Mouse (Mus musculus): ENCODE results near the gene Tpst1. TPM values are rescaled to one million over a fixed set of nuclear protein-coding genes. Genes with fewer than 3 reads are reported as not detected.

Gene Tpst1
- total RNA-seq, 1 experiment from 2014 or later: 55.1 TPM

Other genes with a start within 250 kb of the Tpst1 start
- gene Sumf2, start 226.3 kb upstream of the Tpst1 start, total RNA-seq (2021): 45.5 and 58.2 TPM in 2 replicates
- gene Chchd2, start 185.9 kb upstream of the Tpst1 start, total RNA-seq (2021): 798 and 898 TPM in 2 replicates
- 1.8 and 2.1 TPM in 2 replicates for gene Zbed5, start 177.6 kb upstream of the Tpst1 start, total RNA-seq (2021)
- gene Phkg1, start 174.8 kb upstream of the Tpst1 start, total RNA-seq (2021): 3.1 and 3.2 TPM in 2 replicates
- gene Nupr1l, start 164.8 kb upstream of the Tpst1 start, total RNA-seq (2021): 1.9 and 6.0 TPM in 2 replicates
- gene Vkorc1l1, start 131.4 kb upstream of the Tpst1 start, total RNA-seq (2021): 27.7 and 30.8 TPM in 2 replicates
- gene Gusb, start 70.3 kb upstream of the Tpst1 start, total RNA-seq (2021): 55.0 and 62.3 TPM in 2 replicates
- 116 and 167 TPM in 2 replicates for gene Asl, start 44.1 kb upstream of the Tpst1 start, total RNA-seq (2021)
- gene Crcp, start 44.0 kb upstream of the Tpst1 start, total RNA-seq (2021): 43.9 and 48.0 TPM in 2 replicates
- 18.1 and 21.6 TPM in 2 replicates for gene Kctd7, start 71.5 kb downstream of the Tpst1 start, total RNA-seq (2021)
- 37.2 and 47.9 TPM in 2 replicates for gene Rabgef1, start 98.5 kb downstream of the Tpst1 start, total RNA-seq (2021)
- 42.0 and 53.0 TPM in 2 replicates for gene Tmem248, start 143.8 kb downstream of the Tpst1 start, total RNA-seq (2021)
- 104 and 110 TPM in 2 replicates for gene Sbds, start 182.2 kb downstream of the Tpst1 start, total RNA-seq (2021)
- 32.0 and 34.1 TPM in 2 replicates for gene Tyw1, start 182.3 kb downstream of the Tpst1 start, total RNA-seq (2021)

Data from adrenal gland, postnatal 25 days (tissue).